Mouse (Mus musculus): Measurements from ENCODE around the gene Suv39h2. TPM values are rescaled to one million over a fixed set of nuclear protein-coding genes. Genes with fewer than 3 reads are reported as not detected.

Gene Suv39h2
- polyA plus RNA-seq, 1 experiment = 8.1 TPM

GRCm38 (mm10) chr2:3473891-3474290, 940 bp downstream of the Suv39h2 start:
- no peak for DNase-seq (ENCODE audit: low read depth)

GRCm38 (mm10) chr2:3456590-3456989, 18.2 kb downstream of the Suv39h2 start:
- DNase-seq (ENCODE audit: low read depth) = no peak
- 0 out of 2 replicates have a peak, but pooled peaks have one; percentile 13 for TF ChIP-seq CTCF (IDR thresholded peaks at IDR 0.05; ENCODE audit: borderline replicate concordance, extremely low read depth, insufficient read depth, insufficient read length)
- no peak for TF ChIP-seq POLR2A (IDR thresholded peaks at IDR 0.05; ENCODE audit: borderline replicate concordance, extremely low read depth, insufficient read depth, insufficient read length, poor library complexity, severe bottlenecking)

More at GRCm38 (mm10) chr2:3473891-3474290, 940 bp downstream of the Suv39h2 start:
- no peak for TF ChIP-seq POLR2A (IDR thresholded peaks at IDR 0.05; ENCODE audit: borderline replicate concordance, extremely low read depth, insufficient read depth, insufficient read length, poor library complexity, severe bottlenecking)
- TF ChIP-seq CTCF (IDR thresholded peaks at IDR 0.05; ENCODE audit: borderline replicate concordance, extremely low read depth, insufficient read depth, insufficient read length) = no peak

GRCm38 (mm10) chr2:3453096-3453495, 21.7 kb downstream of the Suv39h2 start:
- TF ChIP-seq CTCF (IDR thresholded peaks at IDR 0.05; ENCODE audit: borderline replicate concordance, extremely low read depth, insufficient read depth, insufficient read length) = no peak
- TF ChIP-seq POLR2A (IDR thresholded peaks at IDR 0.05; ENCODE audit: borderline replicate concordance, extremely low read depth, insufficient read depth, insufficient read length, poor library complexity, severe bottlenecking) = no peak
- no peak for DNase-seq (ENCODE audit: low read depth)

- TF ChIP-seq CTCF (IDR thresholded peaks at IDR 0.05; ENCODE audit: borderline replicate concordance, extremely low read depth, insufficient read depth, insufficient read length) = no peak
- TF ChIP-seq POLR2A (IDR thresholded peaks at IDR 0.05; ENCODE audit: borderline replicate concordance, extremely low read depth, insufficient read depth, insufficient read length, poor library complexity, severe bottlenecking) = no peak
- no peak for DNase-seq (ENCODE audit: low read depth)
Measured at GRCm38 (mm10) chr2:3449431-3449830, 25.4 kb downstream of the Suv39h2 start.

GRCm38 (mm10) chr2:3445984-3446383, 28.8 kb downstream of the Suv39h2 start:
- TF ChIP-seq CTCF (IDR thresholded peaks at IDR 0.05; ENCODE audit: borderline replicate concordance, extremely low read depth, insufficient read depth, insufficient read length) (no peak), POLR2A (IDR thresholded peaks at IDR 0.05; ENCODE audit: borderline replicate concordance, extremely low read depth, insufficient read depth, insufficient read length, poor library complexity, severe bottlenecking) (no peak)

GRCm38 (mm10) chr2:3444206-3444605, 30.6 kb downstream of the Suv39h2 start:
- TF ChIP-seq POLR2A (IDR thresholded peaks at IDR 0.05; ENCODE audit: borderline replicate concordance, extremely low read depth, insufficient read depth, insufficient read length, poor library complexity, severe bottlenecking) (no peak), CTCF (IDR thresholded peaks at IDR 0.05; ENCODE audit: borderline replicate concordance, extremely low read depth, insufficient read depth, insufficient read length) (no peak)
- DNase-seq (ENCODE audit: low read depth) = peak; percentile 17

More at GRCm38 (mm10) chr2:3445984-3446383, 28.8 kb downstream of the Suv39h2 start:
- DNase-seq (ENCODE audit: low read depth) = no peak

GRCm38 (mm10) chr2:3437956-3438355, 36.9 kb downstream of the Suv39h2 start:
- TF ChIP-seq POLR2A (IDR thresholded peaks at IDR 0.05; ENCODE audit: borderline replicate concordance, extremely low read depth, insufficient read depth, insufficient read length, poor library complexity, severe bottlenecking) (no peak), CTCF (IDR thresholded peaks at IDR 0.05; ENCODE audit: borderline replicate concordance, extremely low read depth, insufficient read depth, insufficient read length) (no peak)
- DNase-seq (ENCODE audit: low read depth) = no peak

GRCm38 (mm10) chr2:3435369-3436061, 39.3 kb downstream of the Suv39h2 start:
- no peak for TF ChIP-seq POLR2A (IDR thresholded peaks at IDR 0.05; ENCODE audit: borderline replicate concordance, extremely low read depth, insufficient read depth, insufficient read length, poor library complexity, severe bottlenecking)
- no peak for TF ChIP-seq CTCF (IDR thresholded peaks at IDR 0.05; ENCODE audit: borderline replicate concordance, extremely low read depth, insufficient read depth, insufficient read length)
- DNase-seq (ENCODE audit: low read depth) = no peak

GRCm38 (mm10) chr2:3430956-3431355, 43.9 kb downstream of the Suv39h2 start:
- TF ChIP-seq CTCF (IDR thresholded peaks at IDR 0.05; ENCODE audit: borderline replicate concordance, extremely low read depth, insufficient read depth, insufficient read length) (no peak), POLR2A (IDR thresholded peaks at IDR 0.05; ENCODE audit: borderline replicate concordance, extremely low read depth, insufficient read depth, insufficient read length, poor library complexity, severe bottlenecking) (no peak)
- no peak for DNase-seq (ENCODE audit: low read depth)

- TF ChIP-seq POLR2A (IDR thresholded peaks at IDR 0.05; ENCODE audit: borderline replicate concordance, extremely low read depth, insufficient read depth, insufficient read length, poor library complexity, severe bottlenecking) = no peak
- no peak for TF ChIP-seq CTCF (IDR thresholded peaks at IDR 0.05; ENCODE audit: borderline replicate concordance, extremely low read depth, insufficient read depth, insufficient read length)
- no peak for DNase-seq (ENCODE audit: low read depth)
Measured at GRCm38 (mm10) chr2:3424579-3424910, 50.3 kb downstream of the Suv39h2 start.

GRCm38 (mm10) chr2:3423841-3424578, 50.8 kb downstream of the Suv39h2 start, which contains the start of gene Dclre1c:
Gene Dclre1c (plus strand): TSS chr2:3424131.
- DNase-seq (ENCODE audit: low read depth) = peak; percentile 97
- no peak for TF ChIP-seq CTCF (IDR thresholded peaks at IDR 0.05; ENCODE audit: borderline replicate concordance, extremely low read depth, insufficient read depth, insufficient read length)
- no peak; the same call in 1 of the 2 replicates for TF ChIP-seq POLR2A (IDR thresholded peaks at IDR 0.05; ENCODE audit: borderline replicate concordance, extremely low read depth, insufficient read depth, insufficient read length, poor library complexity, severe bottlenecking)
